Mouse (Mus musculus): ENCODE data around the gene Sdk2. TPM values are rescaled to one million over a fixed set of nuclear protein-coding genes. Genes with fewer than 3 reads are reported as not detected.

Gene Sdk2
- polyA plus RNA-seq, 1 experiment from 2014 or later, result 5.3 TPM

DNA sequence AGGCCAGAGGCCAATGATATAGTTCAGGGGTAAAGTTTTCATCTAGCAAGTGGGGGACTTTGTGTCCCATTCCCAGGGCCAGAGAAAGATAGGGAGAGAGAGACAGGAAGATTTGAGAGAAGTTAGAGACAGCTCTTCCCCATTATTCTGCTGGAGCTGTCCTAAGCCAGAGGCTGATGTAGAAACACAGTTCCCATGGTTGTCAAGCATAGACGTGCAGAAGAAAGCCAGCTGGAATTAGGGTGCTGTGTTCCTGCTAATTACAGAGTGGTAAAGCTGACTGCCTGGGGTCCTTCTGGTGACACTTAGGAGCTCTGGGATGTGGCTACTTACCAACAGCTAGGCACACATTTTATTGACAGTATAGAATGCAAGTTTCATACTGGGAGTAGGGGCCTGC, 277.7 kb downstream of the Sdk2 start:
- Histone ChIP-seq H3K9me3 (ENCODE audit: control insufficient read depth, low read length) (no peaks in the 10 kb centered on the region), H3K27me3 (ENCODE audit: control insufficient read depth, insufficient read depth, low read length) (no peaks in the 10 kb centered on the region), H3K27ac (replicated peaks; ENCODE audit: low read depth, low read length) (no peak overlapping the region), H3K9ac (replicated peaks; ENCODE audit: low read length) (no peak overlapping the region), H3K4me2 (ENCODE audit: low read length) (no peak overlapping the region), H3K36me3 (ENCODE audit: control insufficient read depth, insufficient read depth, low read length) (no peaks in the 10 kb centered on the region), H3K4me3 (replicated peaks; ENCODE audit: low read depth, low read length) (no peak overlapping the region), H3K4me1 (ENCODE audit: control insufficient read depth, insufficient read depth, low read length) (peaks cover 47% of the 10 kb centered on the region)
- WGBS, result 38% methylated on average over 1 of the region's 1 CpGs
- no peak for ATAC-seq (ENCODE audit: low FRiP score, low TSS enrichment)
- DNase-seq, result no peak

DNA sequence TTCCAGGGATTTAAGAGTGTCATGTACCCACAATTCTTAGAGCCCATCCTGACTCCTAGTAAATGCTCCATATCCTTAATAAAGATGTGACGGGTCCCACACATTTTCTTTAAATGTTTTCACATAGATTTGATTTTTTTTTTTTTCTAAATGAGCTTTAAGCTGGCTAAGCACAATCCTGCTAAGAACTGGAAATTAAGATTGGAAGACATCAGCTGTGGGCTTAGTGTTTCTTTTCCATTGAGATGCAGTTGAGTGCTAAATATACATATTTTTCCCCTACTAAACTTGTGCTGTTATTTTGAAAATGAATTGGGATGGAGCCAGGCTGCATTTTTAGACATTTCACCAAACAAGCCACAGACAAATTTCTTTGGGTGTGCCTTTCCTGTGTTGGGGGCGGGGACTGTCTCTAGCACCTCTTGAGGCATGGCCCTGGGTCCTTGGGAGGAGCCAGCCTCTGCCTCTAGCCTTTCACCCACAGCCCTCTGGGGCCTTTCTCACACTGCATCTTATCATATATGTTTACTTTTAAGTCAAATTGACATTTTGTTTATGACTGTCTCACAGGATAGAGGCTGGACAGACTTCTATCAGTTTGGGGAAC, 278.6 kb downstream of the Sdk2 start:
- DNase-seq, result no peak
- Histone ChIP-seq H3K4me1 (ENCODE audit: control insufficient read depth, insufficient read depth, low read length) (peaks cover 47% of the 10 kb centered on the region), H3K9ac (replicated peaks; ENCODE audit: low read length) (no peak overlapping the region), H3K27me3 (ENCODE audit: control insufficient read depth, insufficient read depth, low read length) (no peaks in the 10 kb centered on the region), H3K27ac (replicated peaks; ENCODE audit: low read depth, low read length) (no peak overlapping the region), H3K9me3 (ENCODE audit: control insufficient read depth, low read length) (no peaks in the 10 kb centered on the region), H3K4me2 (ENCODE audit: low read length) (no peak overlapping the region), H3K36me3 (ENCODE audit: control insufficient read depth, insufficient read depth, low read length) (no peaks in the 10 kb centered on the region), H3K4me3 (replicated peaks; ENCODE audit: low read depth, low read length) (no peak overlapping the region)
- ATAC-seq (ENCODE audit: low FRiP score, low TSS enrichment), result no peak
- 96% methylated on average over 2 of the region's 2 CpGs for WGBS

DNA sequence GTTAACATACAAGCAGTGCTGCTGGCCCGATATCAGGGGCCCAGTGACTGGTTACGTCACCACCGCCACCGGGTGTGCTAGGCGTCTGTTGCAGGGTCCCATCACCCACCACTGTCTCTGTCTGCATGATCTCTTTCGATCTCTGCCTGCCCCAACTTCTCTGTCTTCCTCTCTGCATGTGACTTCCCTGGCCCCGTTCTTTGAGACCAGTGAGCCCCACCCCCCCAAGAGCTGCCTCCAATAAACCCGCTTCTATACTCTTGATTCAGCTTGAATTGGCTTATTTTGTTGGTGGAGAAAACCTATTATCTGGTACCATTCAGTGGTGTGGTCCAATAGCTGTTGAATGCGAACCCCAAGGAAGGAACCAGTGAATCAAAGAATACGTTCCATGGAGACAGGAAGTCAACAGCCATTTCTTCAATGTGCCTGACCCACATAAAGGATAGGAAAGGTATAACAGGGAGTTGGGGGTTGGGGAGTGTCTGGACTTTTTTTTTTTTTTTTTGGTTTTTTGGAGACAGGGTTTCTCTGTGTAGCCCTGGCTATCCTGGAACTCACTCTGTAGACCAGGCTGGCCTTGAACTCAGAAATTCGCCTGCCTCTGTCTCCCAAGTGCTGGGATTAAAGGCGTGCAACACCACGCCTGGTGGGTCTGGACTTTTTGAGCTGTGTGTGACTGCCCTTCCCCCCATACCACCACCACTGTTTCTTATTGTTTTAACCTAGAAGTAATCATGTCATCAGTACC, 279.2 kb downstream of the Sdk2 start:
- H3K27me3 ChIP-seq (ENCODE audit: control insufficient read depth, insufficient read depth, low read length), result no peaks in the 10 kb centered on the region
- ATAC-seq (ENCODE audit: low FRiP score, low TSS enrichment), result no peak
- H3K4me2 ChIP-seq (ENCODE audit: low read length), result no peak overlapping the region
- no peak overlapping the region for H3K9ac ChIP-seq (replicated peaks; ENCODE audit: low read length)
- 76% methylated on average over 13 of the region's 13 CpGs for WGBS
- no peaks in the 10 kb centered on the region for H3K36me3 ChIP-seq (ENCODE audit: control insufficient read depth, insufficient read depth, low read length)
- peak overlapping the region; percentile 96; the same call in 1 of the 2 replicates for H3K27ac ChIP-seq (replicated peaks; ENCODE audit: low read depth, low read length)
- H3K4me1 ChIP-seq (ENCODE audit: control insufficient read depth, insufficient read depth, low read length), result peaks cover 47% of the 10 kb centered on the region
- no peak overlapping the region for H3K4me3 ChIP-seq (replicated peaks; ENCODE audit: low read depth, low read length)
- DNase-seq, result no peak
- no peaks in the 10 kb centered on the region for H3K9me3 ChIP-seq (ENCODE audit: control insufficient read depth, low read length)

DNA sequence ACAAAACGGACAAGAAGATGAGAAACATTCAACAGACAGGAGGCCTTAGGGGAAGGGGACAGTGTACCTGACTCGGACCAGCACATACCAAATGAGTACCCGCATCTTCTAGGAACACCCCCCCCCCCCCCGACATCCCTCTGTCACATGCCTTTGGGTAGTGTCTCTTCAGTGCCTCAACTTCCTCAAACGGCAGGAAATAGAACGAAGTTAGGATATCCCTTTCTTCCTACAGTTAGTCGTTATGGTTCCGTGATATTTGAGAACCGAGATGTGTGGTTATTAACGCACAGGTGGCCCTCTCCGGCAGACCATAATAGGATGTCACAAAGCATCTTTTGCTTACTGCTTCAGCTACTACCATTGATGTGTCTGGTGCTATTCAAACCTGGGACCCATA, 279.8 kb downstream of the Sdk2 start:
- Histone ChIP-seq H3K27me3 (ENCODE audit: control insufficient read depth, insufficient read depth, low read length) (no peaks in the 10 kb centered on the region), H3K4me3 (replicated peaks; ENCODE audit: low read depth, low read length) (no peak overlapping the region), H3K36me3 (ENCODE audit: control insufficient read depth, insufficient read depth, low read length) (no peaks in the 10 kb centered on the region), H3K9me3 (ENCODE audit: control insufficient read depth, low read length) (no peaks in the 10 kb centered on the region), H3K9ac (replicated peaks; ENCODE audit: low read length) (no peak overlapping the region), H3K4me1 (ENCODE audit: control insufficient read depth, insufficient read depth, low read length) (peaks cover 44% of the 10 kb centered on the region), H3K4me2 (ENCODE audit: low read length) (peak overlapping the region; percentile 58), H3K27ac (replicated peaks; ENCODE audit: low read depth, low read length) (peak overlapping the region; percentile 96)
- no peak for DNase-seq
- ATAC-seq (ENCODE audit: low FRiP score, low TSS enrichment), result no peak
- WGBS, result 89% methylated on average over 11 of the region's 11 CpGs

DNA sequence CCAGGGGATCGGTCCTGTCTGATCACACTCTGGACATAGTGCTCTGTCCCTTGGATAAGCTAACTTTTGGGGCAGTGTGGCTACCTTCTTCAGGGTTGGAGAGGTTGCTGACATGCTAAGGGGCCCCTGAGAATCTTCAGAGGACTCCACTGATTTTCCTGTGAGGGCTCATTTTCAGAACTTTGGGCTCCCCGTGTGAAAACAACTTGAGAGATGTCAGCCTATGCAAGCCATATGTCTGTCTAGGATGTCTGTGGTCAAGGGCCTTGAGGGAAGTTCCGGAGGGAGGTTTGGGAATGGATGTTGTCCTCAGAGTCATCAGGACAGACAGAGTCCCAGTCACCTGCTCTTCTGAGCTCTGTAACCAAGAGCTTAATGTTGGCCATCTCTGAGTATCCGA, 280.5 kb downstream of the Sdk2 start:
- peak overlapping the region; percentile 34 for H3K9ac ChIP-seq (replicated peaks; ENCODE audit: low read length)
- DNase-seq, result no peak
- peaks cover 38% of the 10 kb centered on the region for H3K4me1 ChIP-seq (ENCODE audit: control insufficient read depth, insufficient read depth, low read length)

GRCm38 (mm10) chr11:113785406-113786171, 281.3 kb downstream of the Sdk2 start:
- peaks cover 32% of the 10 kb centered on the region for H3K4me1 ChIP-seq (ENCODE audit: control insufficient read depth, insufficient read depth, low read length)
- peak overlapping the region; percentile 24 for H3K4me3 ChIP-seq (replicated peaks; ENCODE audit: low read depth, low read length)
- H3K36me3 ChIP-seq (ENCODE audit: control insufficient read depth, insufficient read depth, low read length), result 0 out of 2 replicates have a peak, but pooled peaks cover under 1% of the 10 kb centered on the region
- H3K27me3 ChIP-seq (ENCODE audit: control insufficient read depth, insufficient read depth, low read length), result no peaks in the 10 kb centered on the region
- WGBS, result under 1% methylated on average over 19 of the region's 19 CpGs
- DNase-seq (peak; percentile 90), ATAC-seq (ENCODE audit: low FRiP score, low TSS enrichment) (peak; percentile 92)
- no peaks in the 10 kb centered on the region for H3K9me3 ChIP-seq (ENCODE audit: control insufficient read depth, low read length)
- H3K9ac ChIP-seq (replicated peaks; ENCODE audit: low read length), result peak overlapping the region; percentile 34
- H3K27ac ChIP-seq (replicated peaks; ENCODE audit: low read depth, low read length), result peak overlapping the region; percentile 96
- peak overlapping the region; percentile 58 for H3K4me2 ChIP-seq (ENCODE audit: low read length)

More for the DNA sequence above, 280.5 kb downstream of the Sdk2 start:
- Histone ChIP-seq H3K4me3 (replicated peaks; ENCODE audit: low read depth, low read length) (peak overlapping the region; percentile 24; the same call in 1 of the 2 replicates), H3K9me3 (ENCODE audit: control insufficient read depth, low read length) (no peaks in the 10 kb centered on the region), H3K4me2 (ENCODE audit: low read length) (peak overlapping the region; percentile 58), H3K36me3 (ENCODE audit: control insufficient read depth, insufficient read depth, low read length) (no peaks in the 10 kb centered on the region), H3K27ac (replicated peaks; ENCODE audit: low read depth, low read length) (peak overlapping the region; percentile 96), H3K27me3 (ENCODE audit: control insufficient read depth, insufficient read depth, low read length) (no peaks in the 10 kb centered on the region)
- 49% methylated on average over 4 of the region's 4 CpGs for WGBS
- ATAC-seq (ENCODE audit: low FRiP score, low TSS enrichment), result no peak

GRCm38 (mm10) chr11:113784656-113785396, 282.0 kb downstream of the Sdk2 start:
- DNase-seq, result no peak
- Histone ChIP-seq H3K9me3 (ENCODE audit: control insufficient read depth, low read length) (no peaks in the 10 kb centered on the region), H3K4me2 (ENCODE audit: low read length) (peak overlapping the region; percentile 58), H3K4me3 (replicated peaks; ENCODE audit: low read depth, low read length) (no peak overlapping the region), H3K27me3 (ENCODE audit: control insufficient read depth, insufficient read depth, low read length) (no peaks in the 10 kb centered on the region), H3K36me3 (ENCODE audit: control insufficient read depth, insufficient read depth, low read length) (0 out of 2 replicates have a peak, but pooled peaks cover 5% of the 10 kb centered on the region), H3K4me1 (ENCODE audit: control insufficient read depth, insufficient read depth, low read length) (peaks cover 32% of the 10 kb centered on the region), H3K9ac (replicated peaks; ENCODE audit: low read length) (peak overlapping the region; percentile 34; the same call in 1 of the 2 replicates), H3K27ac (replicated peaks; ENCODE audit: low read depth, low read length) (peak overlapping the region; percentile 96)
- ATAC-seq (ENCODE audit: low FRiP score, low TSS enrichment), result peak; percentile 9; the same call in 1 of the 2 replicates
- 36% methylated on average over 2 of the region's 2 CpGs for WGBS

DNA sequence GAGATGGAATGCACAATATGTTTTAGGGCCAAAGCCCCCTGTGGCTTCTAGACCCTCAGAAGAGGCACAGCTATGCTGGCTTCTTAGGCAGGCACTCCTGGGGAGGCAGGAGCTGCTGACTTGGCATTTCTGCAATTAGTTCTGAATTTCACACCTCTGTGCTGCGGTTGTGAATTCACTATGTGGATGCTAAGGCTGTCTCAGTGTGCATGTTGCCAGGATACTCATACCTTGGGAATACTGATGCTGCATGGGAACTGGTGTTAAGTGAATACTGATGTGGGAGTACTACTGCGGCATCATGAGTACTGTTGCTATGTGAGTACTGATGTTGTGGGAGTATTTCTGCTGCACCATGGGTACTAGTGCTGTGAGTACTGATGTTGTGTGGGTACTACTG, 284.4 kb downstream of the Sdk2 start:
- Histone ChIP-seq H3K9ac (replicated peaks; ENCODE audit: low read length) (no peak overlapping the region), H3K9me3 (ENCODE audit: control insufficient read depth, low read length) (no peaks in the 10 kb centered on the region), H3K4me3 (replicated peaks; ENCODE audit: low read depth, low read length) (no peak overlapping the region), H3K27ac (replicated peaks; ENCODE audit: low read depth, low read length) (peak overlapping the region; percentile 26; the same call in 1 of the 2 replicates), H3K36me3 (ENCODE audit: control insufficient read depth, insufficient read depth, low read length) (0 out of 2 replicates have a peak, but pooled peaks cover 5% of the 10 kb centered on the region), H3K27me3 (ENCODE audit: control insufficient read depth, insufficient read depth, low read length) (no peaks in the 10 kb centered on the region), H3K4me2 (ENCODE audit: low read length) (no peak overlapping the region), H3K4me1 (ENCODE audit: control insufficient read depth, insufficient read depth, low read length) (peaks cover 30% of the 10 kb centered on the region)
- DNase-seq (no peak), ATAC-seq (ENCODE audit: low FRiP score, low TSS enrichment) (no peak)
- WGBS, result 80% methylated on average over 2 of the region's 2 CpGs

Data from midbrain, embryonic 14.5 days (tissue).